ENCODE assay signal across 12 mouse cellular contexts in the genomic region with DNA sequence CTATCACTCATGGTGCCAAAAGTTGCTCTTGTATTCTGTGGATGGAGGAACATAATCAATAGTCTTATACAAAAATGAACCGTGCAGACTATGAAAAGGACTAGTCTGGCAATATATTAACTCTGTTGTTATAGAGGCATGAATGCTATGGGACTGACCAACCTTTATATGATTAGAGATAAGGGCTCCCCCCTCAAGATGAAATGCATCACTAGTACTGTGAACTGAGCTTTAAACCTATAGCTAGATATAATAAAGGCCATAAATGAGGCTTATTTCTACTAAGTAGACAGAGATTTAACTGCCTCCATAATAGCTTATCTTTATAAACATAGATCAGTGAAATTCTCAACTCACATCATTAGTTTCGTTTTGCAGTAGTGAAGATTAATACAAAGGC. TPM values are rescaled to one million over a fixed set of nuclear protein-coding genes. Genes with fewer than 3 reads are reported as not detected.
DNase-seq lines count a peak whose midpoint lies in the region; ATAC-seq and TF ChIP-seq lines count a peak whose summit lies in the region.
"Not testable (repeated sequence)": the region's sequence is repeated elsewhere in the genome, so short reads cannot be mapped to it uniquely, and the experiment has no call there.
"Had no signal": no experiment of that assay in that cellular context is flagged by ENCODE, and none has a peak within 500 bp of the region (broad histone marks: within the 10 kb centered on the region; RNA-seq: fewer than 3 reads in every experiment).

No protein-coding gene starts in this region.

- TF ChIP-seq CTCF in intestine, postnatal 0 days (IDR thresholded peaks at IDR 0.05; ENCODE audit: low read depth); lung, embryonic 14.5 days (IDR thresholded peaks at IDR 0.05; ENCODE audit: low read depth): not testable (repeated sequence)

- H3K4me2 ChIP-seq in intestine, embryonic 15.5 days (replicated peaks); intestine, embryonic 16.5 days (ENCODE audit: low read depth, low read length); intestine, postnatal 0 days (replicated peaks; ENCODE audit: low read depth); lung, embryonic 14.5 days; midbrain, embryonic 11.5 days: not testable (repeated sequence)

- DNase-seq in lung, embryonic 14.5 days, result peak; percentile 31
- DNase-seq in midbrain, embryonic 11.5 days (ENCODE audit: low spot score, missing footprints), result peak; percentile 10

- H3K4me1 ChIP-seq in intestine, embryonic 15.5 days (replicated peaks); intestine, embryonic 16.5 days (ENCODE audit: control insufficient read depth, insufficient read depth, low read length); intestine, postnatal 0 days (replicated peaks; ENCODE audit: control insufficient read depth, insufficient read depth, low read length); lung, embryonic 14.5 days (ENCODE audit: insufficient read depth); midbrain, embryonic 11.5 days (ENCODE audit: control insufficient read depth, insufficient read depth, low read length): not testable (repeated sequence)

- WGBS in intestine, embryonic 15.5 days, result 59% methylated on average over 2 of the region's 2 CpGs
- 48% methylated on average over 2 of the region's 2 CpGs for whole genome bisulfite sequencing in intestine, embryonic 16.5 days
- WGBS in intestine, postnatal 0 days, result 33% methylated on average over 2 of the region's 2 CpGs
- WGBS in lung, embryonic 14.5 days, result 34% methylated on average over 2 of the region's 2 CpGs
- 73% methylated on average over 2 of the region's 2 CpGs for WGBS in midbrain, embryonic 11.5 days

- not testable (repeated sequence) for H3K27ac ChIP-seq in intestine, embryonic 15.5 days; intestine, embryonic 16.5 days (ENCODE audit: low read length); intestine, postnatal 0 days (ENCODE audit: low read depth, low read length); lung, embryonic 14.5 days (ENCODE audit: low read depth); midbrain, embryonic 11.5 days (ENCODE audit: low read depth, low read length)

- H3K4me3 ChIP-seq in intestine, embryonic 15.5 days (replicated peaks); intestine, embryonic 16.5 days (ENCODE audit: low read length); intestine, postnatal 0 days (ENCODE audit: low read depth, low read length); lung, embryonic 14.5 days (ENCODE audit: low read depth, low read length); midbrain, embryonic 11.5 days (ENCODE audit: low read depth, low read length): not testable (repeated sequence)

- H3K36me3 ChIP-seq in intestine, embryonic 15.5 days; intestine, embryonic 16.5 days (ENCODE audit: control insufficient read depth, insufficient read depth, low read length); intestine, postnatal 0 days (ENCODE audit: control insufficient read depth, insufficient read depth); lung, embryonic 14.5 days (ENCODE audit: insufficient read depth); midbrain, embryonic 11.5 days (ENCODE audit: control insufficient read depth, insufficient read depth, low read length): not testable (repeated sequence)

- not testable (repeated sequence) for H3K27me3 ChIP-seq in intestine, embryonic 15.5 days (replicated peaks); intestine, embryonic 16.5 days (replicated peaks; ENCODE audit: control insufficient read depth, insufficient read depth, low read length); intestine, postnatal 0 days (replicated peaks; ENCODE audit: control insufficient read depth, insufficient read depth, low read length); lung, embryonic 14.5 days (ENCODE audit: insufficient read depth, low read length); midbrain, embryonic 11.5 days (ENCODE audit: control insufficient read depth, insufficient read depth, low read length)

- H3K9ac ChIP-seq in intestine, embryonic 15.5 days; intestine, embryonic 16.5 days (ENCODE audit: low read depth, low read length); intestine, postnatal 0 days (ENCODE audit: low read depth, low read length); lung, embryonic 14.5 days; midbrain, embryonic 11.5 days (ENCODE audit: low read length): not testable (repeated sequence)

- H3K9me3 ChIP-seq in intestine, embryonic 15.5 days; intestine, embryonic 16.5 days (ENCODE audit: control insufficient read depth, low read length); intestine, postnatal 0 days (ENCODE audit: control insufficient read depth); lung, embryonic 14.5 days (ENCODE audit: low read depth, low read length); midbrain, embryonic 11.5 days (ENCODE audit: control insufficient read depth, low read length): not testable (repeated sequence)

- peak; percentile 68 for ATAC-seq in intestine, embryonic 15.5 days
- ATAC-seq in intestine, embryonic 16.5 days, result peak; percentile 83
- peak; percentile 38; the same call in 1 of the 2 replicates for ATAC-seq in intestine, postnatal 0 days
- not testable (repeated sequence) for ATAC-seq in lung, embryonic 14.5 days (ENCODE audit: insufficient read depth); midbrain, embryonic 11.5 days (ENCODE audit: low FRiP score)

RNA-seq across cellular contexts. Expression of gene Prl4a1, which starts 41.7 kb away (rescaled TPM):
- not detected in 2 replicates for polyA plus RNA-seq in intestine, embryonic 15.5 days (2015; fragmentation: Nextera tagmentation; extraction: Ambion mirVana)
- polyA plus RNA-seq in intestine, embryonic 16.5 days (2015; fragmentation: Nextera tagmentation; extraction: Ambion mirVana), result not detected in 2 replicates
- polyA plus RNA-seq in intestine, postnatal 0 days (2015; fragmentation: Nextera tagmentation; extraction: Ambion mirVana), result not detected in 2 replicates
- polyA plus RNA-seq in lung, embryonic 14.5 days (2014; fragmentation: Nextera tagmentation; extraction: Ambion mirVana), result not detected in 2 replicates
- polyA plus RNA-seq in midbrain, embryonic 11.5 days (2014; fragmentation: Nextera tagmentation; extraction: Ambion mirVana), result not detected in 2 replicates
- polyA plus RNA-seq: activated CD4-positive, CD25-positive, alpha-beta regulatory T cell, adult 4 months; adrenal gland, adult 2 months; brain, embryonic 14.5 days; C2C12; CD4-positive, CD25-positive, alpha-beta regulatory T cell, adult 4 months; G1E; Patski had no signal
